Mouse (Mus musculus) ES-E14 (cell line): Measurements from ENCODE around the gene Foxp1.

ENCODE experiments used
- CHD2 ChIP-seq: IDR thresholded peaks from 2 replicates; pipeline ENCODE4 v1.6.1; 2014; ENCODE audit warnings: mild to moderate bottlenecking, low read depth, low read length, inconsistent platforms
- HCFC1 ChIP-seq: IDR thresholded peaks from 2 replicates; pipeline ENCODE4 v1.6.1; 2012; ENCODE audit warnings: low read length, inconsistent platforms, borderline replicate concordance; ENCODE audit not compliant: insufficient read depth
- ZC3H11A ChIP-seq: IDR thresholded peaks from 2 replicates; pipeline ENCODE4 v1.6.1; 2012; ENCODE audit warnings: low read depth, mild to moderate bottlenecking, inconsistent platforms, low read length, borderline replicate concordance

DNA sequence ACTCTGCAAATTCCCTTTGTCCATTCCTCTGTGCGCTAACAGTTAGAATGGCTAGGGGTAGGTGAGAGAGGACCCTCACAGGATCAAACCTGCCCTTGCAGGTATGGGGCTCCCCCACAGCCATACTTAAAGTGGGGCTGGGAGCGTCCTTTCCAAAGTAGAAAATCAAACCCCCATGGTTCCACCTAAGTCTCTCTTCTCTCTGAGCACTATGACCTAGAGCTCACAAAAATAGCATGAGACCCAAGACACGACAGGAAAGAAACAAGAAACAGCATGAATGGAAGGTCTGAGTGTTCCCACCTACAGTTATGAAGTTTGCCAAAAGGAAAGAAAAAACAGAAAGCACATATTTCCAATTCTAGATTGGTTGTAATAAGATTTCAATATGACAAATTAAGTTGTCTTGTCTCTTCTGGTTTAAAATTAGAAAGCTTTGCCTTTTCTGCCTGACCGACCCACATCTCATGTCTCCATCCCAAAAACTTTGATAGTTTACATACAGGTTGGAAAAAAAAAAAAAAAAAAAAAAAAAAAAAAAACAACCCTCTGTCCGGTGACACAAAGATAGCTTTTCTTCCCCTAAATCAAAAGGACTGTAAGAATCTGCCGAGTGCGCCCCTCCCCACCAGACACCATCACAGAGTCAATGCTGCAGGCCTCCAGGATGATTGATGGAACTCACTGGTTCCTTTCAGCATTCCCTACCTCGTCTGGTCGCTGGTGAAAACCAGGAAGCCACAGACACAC is 183.8 kb downstream of the Foxp1 start:
- TF ChIP-seq CHD2, result no peak
- no peak for TF ChIP-seq ZC3H11A
- no peak for TF ChIP-seq HCFC1
